Comparison of ENCODE assay signal across 14 mouse cellular contexts in the genomic region with DNA sequence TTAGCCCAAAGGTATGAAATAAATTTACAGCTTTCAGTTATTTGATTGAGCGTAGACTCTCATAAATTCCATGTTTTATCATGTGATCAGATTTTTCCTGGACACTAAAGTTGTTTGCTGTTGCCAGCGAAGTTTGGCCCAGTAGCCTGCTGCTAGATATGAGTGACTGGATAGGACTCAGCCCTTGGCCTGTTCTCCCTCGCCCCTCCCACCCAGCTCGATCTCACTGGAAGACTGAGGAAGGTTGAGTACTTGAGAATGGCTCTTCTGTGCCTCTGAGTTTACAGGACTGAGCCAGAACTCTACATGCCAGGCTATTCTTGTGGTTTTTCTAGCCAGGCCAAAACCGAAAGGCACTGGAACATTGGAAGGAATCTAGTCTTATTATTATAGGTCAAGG.
DNase-seq lines count a peak whose midpoint lies in the region; ATAC-seq lines count a peak whose summit lies in the region.
"Had no signal": no experiment of that assay in that cellular context is flagged by ENCODE, and none has a peak within 500 bp of the region (broad histone marks: within the 10 kb centered on the region; RNA-seq: fewer than 3 reads in every experiment).

No protein-coding gene starts in this region.

- H3K36me3 ChIP-seq in limb, embryonic 15.5 days = no peaks in the 10 kb centered on the region; the same call in 1 of the 2 replicates
- H3K36me3 ChIP-seq in limb, embryonic 10.5 days = no peaks in the 10 kb centered on the region
- H3K36me3 ChIP-seq: embryonic facial prominence, embryonic 12.5 days had no signal

- no peaks in the 10 kb centered on the region for H3K9me3 ChIP-seq in limb, embryonic 15.5 days
- no peaks in the 10 kb centered on the region for H3K9me3 ChIP-seq in limb, embryonic 10.5 days (replicated peaks)
- H3K9me3 ChIP-seq: embryonic facial prominence, embryonic 12.5 days had no signal

- no peak overlapping the region for H3K27ac ChIP-seq in limb, embryonic 15.5 days
- H3K27ac ChIP-seq in limb, embryonic 10.5 days = no peak overlapping the region
- H3K27ac ChIP-seq: embryonic facial prominence, embryonic 12.5 days; liver, embryonic 14.5 days had no signal

- H3K27me3 ChIP-seq in limb, embryonic 15.5 days = no peaks in the 10 kb centered on the region
- no peaks in the 10 kb centered on the region for H3K27me3 ChIP-seq in limb, embryonic 10.5 days (ENCODE audit: low read depth, poor library complexity, severe bottlenecking)
- H3K27me3 ChIP-seq: embryonic facial prominence, embryonic 12.5 days had no signal

- no peak overlapping the region for H3K4me2 ChIP-seq in limb, embryonic 15.5 days
- H3K4me2 ChIP-seq: embryonic facial prominence, embryonic 12.5 days had no signal

- peak; percentile 83; the same call in 1 of the 2 replicates for ATAC-seq in limb, embryonic 15.5 days (ENCODE audit: insufficient number of reproducible peaks, low FRiP score, low TSS enrichment, low read depth)
- ATAC-seq in CD4-positive, CD25-positive, alpha-beta regulatory T cell, adult 4 months = no peak
- ATAC-seq: forebrain, embryonic 14.5 days; intestine, embryonic 16.5 days had no signal

- 69% methylated on average over 5 of the region's 5 CpGs for WGBS in limb, embryonic 15.5 days
- 92% methylated on average over 5 of the region's 5 CpGs for WGBS in limb, embryonic 10.5 days

- no peak overlapping the region for H3K9ac ChIP-seq in limb, embryonic 15.5 days
- H3K9ac ChIP-seq: embryonic facial prominence, embryonic 12.5 days; liver, embryonic 14.5 days had no signal

- H3K4me1 ChIP-seq in limb, embryonic 15.5 days = 0 out of 2 replicates have a peak, but pooled peaks cover 3% of the 10 kb centered on the region
- H3K4me1 ChIP-seq in limb, embryonic 10.5 days = peaks cover 3% of the 10 kb centered on the region; the same call in 1 of the 2 replicates
- H3K4me1 ChIP-seq: embryonic facial prominence, embryonic 12.5 days had no signal

- no peak for DNase-seq in limb, embryonic 10.5 days (ENCODE audit: low spot score)
- peak; percentile 54 for DNase-seq in fibroblast of lung, adult 2 months (ENCODE audit: low read depth)
- DNase-seq in heart, adult 8-10 months (ENCODE audit: low spot score) = peak; percentile 48
- peak; percentile 66 for DNase-seq in lung, postnatal 25 days (ENCODE audit: low spot score)
- no peak for DNase-seq in layer of hippocampus, postnatal 14 days (ENCODE audit: low spot score in 2 of 2)
- DNase-seq: cerebellum, postnatal 14 days; kidney, postnatal 36 days; retina, postnatal 1 day had no signal

- no peak overlapping the region for H3K4me3 ChIP-seq in limb, embryonic 15.5 days
- H3K4me3 ChIP-seq in limb, embryonic 10.5 days = no peak overlapping the region
- H3K4me3 ChIP-seq: embryonic facial prominence, embryonic 12.5 days had no signal

Comparison
In these comparisons a context has a peak if more than half of its experiments do, and no peak if none do; other contexts are left out.
1. DNase-seq: peak in fibroblast of lung, adult 2 months (single experiment), heart, adult 8-10 months (single experiment) and lung, postnatal 25 days (single experiment); none in limb, embryonic 10.5 days (single experiment) and layer of hippocampus, postnatal 14 days (0 of 2).